Mouse (Mus musculus) small intestine, adult 2 months (tissue): ENCODE results near the gene Ppa1.

ENCODE experiments used
- CTCF ChIP-seq: fragments of 200-500 bp; IDR thresholded peaks from 2 replicates; pipeline ENCODE4 v1.5.1; 2012; ENCODE audit warnings: low read depth, mild to moderate bottlenecking, control low read depth, inconsistent platforms, low read length, moderate library complexity, mixed read lengths; ENCODE audit not compliant: insufficient replicate concordance, insufficient read length; ENCODE audit errors: extremely low read depth
- POLR2A ChIP-seq: fragments of 200-500 bp; IDR thresholded peaks from 2 replicates; pipeline ENCODE4 v1.6.1; 2012; ENCODE audit warnings: low read depth, mild to moderate bottlenecking, control low read depth, inconsistent platforms, low read length, moderate library complexity

- TF ChIP-seq POLR2A (no peak), CTCF (no peak)
These were observed 56.3 kb downstream of the Ppa1 start for GRCm38 (mm10) chr10:61704663-61705062.
